Mouse (Mus musculus) ES-Bruce4 (cell line): ENCODE measurements around the gene Ireb2.

ENCODE experiments used
- CTCF ChIP-seq: IDR thresholded peaks from one replicate; pipeline ENCODE4 v1.8.1; 2011; ENCODE audit warnings: low read depth, low read length
- EP300 ChIP-seq: IDR thresholded peaks from 2 replicates; pipeline ENCODE4 v1.6.1; 2011; ENCODE audit warnings: low read depth, low read length; ENCODE audit not compliant: insufficient read depth
- POLR2A ChIP-seq: IDR thresholded peaks from one replicate; pipeline ENCODE4 v1.8.1; 2011; ENCODE audit warnings: low read length; ENCODE audit not compliant: insufficient read depth

- TF ChIP-seq CTCF (peak; percentile 14), POLR2A (no peak), EP300 (no peak)
Measured at GRCm38 (mm10) chr9:54897097-54897496, 33.5 kb downstream of the Ireb2 start.
